Mouse (Mus musculus) spleen, postnatal 10 days (tissue): ENCODE data around the gene Sar1a.

Source experiments
- DNase-seq, 2 experiments: peaks; one replicate each; pipeline ENCODE4 v3.0.0; 2021 to 2022; ENCODE audit warnings: low spot score in 2 of 2

Sar1a gene

GRCm38 (mm10) chr10:61730171-61730570 is 50.1 kb downstream of the Sar1a start:
- DNase-seq: no peak

GRCm38 (mm10) chr10:61734377-61734776 is 54.3 kb downstream of the Sar1a start:
- peak in 1 of 2 experiments; percentile 36 for DNase-seq

- DNase-seq: no peak
Measured at GRCm38 (mm10) chr10:61736671-61737078, 56.6 kb downstream of the Sar1a start.

GRCm38 (mm10) chr10:61737537-61737936 is 57.4 kb downstream of the Sar1a start:
- no peak for DNase-seq

- no peak for DNase-seq
Measured at GRCm38 (mm10) chr10:61738126-61738525, 58.0 kb downstream of the Sar1a start.

GRCm38 (mm10) chr10:61741306-61741705 is 61.2 kb downstream of the Sar1a start:
- no peak for DNase-seq

- no peak for DNase-seq
Measured at GRCm38 (mm10) chr10:61741873-61742272, 61.8 kb downstream of the Sar1a start.

GRCm38 (mm10) chr10:61742336-61742735 is 62.2 kb downstream of the Sar1a start:
- DNase-seq: no peak
